Mouse (Mus musculus) limb, embryonic 11.5 days (tissue): ENCODE measurements at regions not wholly inside any gene's neighbourhood (a gene's known extent, or its start where the extent isn't known, plus 50 kb on each side); places are given as distances from the start of the nearest gene placed in this dataset.

Experiments used
- ATAC-seq: fragments of 200-750 bp; cut with Nextera tagmentation; 2 replicates; pipeline ENCODE4 v1.8.0; 2017; ENCODE audit warnings: low read depth; ENCODE audit not compliant: insufficient number of reproducible peaks, low FRiP score, low TSS enrichment
- DNase-seq: peaks from one replicate; pipeline ENCODE4 v3.0.0-alpha.2; 2015; ENCODE audit warnings: low spot score
- H3K27ac ChIP-seq: fragments of 300-500 bp; sonication (generic); replicated peaks from 2 replicates; pipeline ENCODE4 v1.5.1; 2014; ENCODE audit warnings: low read depth, mild to moderate bottlenecking, low read length
- H3K27me3 ChIP-seq: fragments of 300-500 bp; sonication (generic); 2 replicates; pipeline ENCODE4 v1.6.1; 2014; ENCODE audit warnings: mild to moderate bottlenecking, low read length, mixed read lengths; ENCODE audit not compliant: control insufficient read depth, insufficient read depth
- H3K36me3 ChIP-seq: fragments of 300-500 bp; sonication (generic); 2 replicates; pipeline ENCODE4 v1.6.1; 2014; ENCODE audit warnings: mild to moderate bottlenecking, low read length, moderate library complexity, mixed read lengths; ENCODE audit not compliant: control insufficient read depth, insufficient read depth
- H3K4me1 ChIP-seq: fragments of 300-500 bp; sonication (generic); 2 replicates; pipeline ENCODE4 v1.6.1; 2014; ENCODE audit warnings: low read length, mixed read lengths; ENCODE audit not compliant: control insufficient read depth, insufficient read depth
- H3K4me2 ChIP-seq: fragments of 300-500 bp; sonication (generic); 2 replicates; pipeline ENCODE4 v1.6.1; 2014; ENCODE audit warnings: low read depth, mild to moderate bottlenecking, moderate library complexity; ENCODE audit not compliant: severe bottlenecking
- H3K4me3 ChIP-seq: fragments of 300-500 bp; sonication (generic); 2 replicates; pipeline ENCODE4 v1.5.1; 2014; ENCODE audit warnings: low read depth, low read length
- H3K9ac ChIP-seq: fragments of 300-500 bp; sonication (generic); 2 replicates; pipeline ENCODE4 v1.6.1; 2014; ENCODE audit warnings: mild to moderate bottlenecking, low read length
- H3K9me3 ChIP-seq: fragments of 300-500 bp; sonication (generic); 2 replicates; pipeline ENCODE4 v1.6.1; 2016; ENCODE audit warnings: low read length; ENCODE audit not compliant: control insufficient read depth
- WGBS: fragments of 180-500 bp; shearing (Covaris S2); extraction: QIAGEN DNeasy Blood & Tissue Kit; methylation state at CpG from one replicate; pipeline ENCODE4 v1.1.7; 2014; 5-methylcytosine and 5-hydroxymethylcytosine counted together

DNA sequence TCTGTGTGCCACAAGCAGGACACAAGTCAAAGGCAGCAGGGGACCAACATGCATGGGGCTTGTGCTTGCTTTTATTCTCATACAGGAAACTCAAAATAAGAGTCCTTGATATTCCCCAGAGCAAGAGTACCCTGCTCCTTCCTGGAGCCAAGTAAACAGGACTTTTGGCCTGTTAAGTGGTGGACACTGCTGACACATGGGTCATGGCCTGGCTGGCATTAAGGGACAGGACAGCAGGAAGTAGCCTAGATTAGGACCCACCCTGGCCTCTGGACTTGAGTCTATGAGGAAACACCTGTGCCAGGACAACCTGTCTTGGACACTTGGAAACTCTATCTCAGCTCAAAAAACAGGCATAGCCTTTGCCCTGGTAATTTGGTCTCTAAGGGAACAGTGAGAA lies 181.0 kb upstream of the Jun start:
- Histone ChIP-seq H3K9ac (no peak overlapping the region), H3K4me2 (no peak overlapping the region), H3K4me3 (no peak overlapping the region), H3K27me3 (no peaks in the 10 kb centered on the region), H3K9me3 (no peaks in the 10 kb centered on the region), H3K27ac (no peak overlapping the region), H3K36me3 (no peaks in the 10 kb centered on the region), H3K4me1 (no peaks in the 10 kb centered on the region)
- DNase-seq (peak; percentile 17), ATAC-seq (no peak)

DNA sequence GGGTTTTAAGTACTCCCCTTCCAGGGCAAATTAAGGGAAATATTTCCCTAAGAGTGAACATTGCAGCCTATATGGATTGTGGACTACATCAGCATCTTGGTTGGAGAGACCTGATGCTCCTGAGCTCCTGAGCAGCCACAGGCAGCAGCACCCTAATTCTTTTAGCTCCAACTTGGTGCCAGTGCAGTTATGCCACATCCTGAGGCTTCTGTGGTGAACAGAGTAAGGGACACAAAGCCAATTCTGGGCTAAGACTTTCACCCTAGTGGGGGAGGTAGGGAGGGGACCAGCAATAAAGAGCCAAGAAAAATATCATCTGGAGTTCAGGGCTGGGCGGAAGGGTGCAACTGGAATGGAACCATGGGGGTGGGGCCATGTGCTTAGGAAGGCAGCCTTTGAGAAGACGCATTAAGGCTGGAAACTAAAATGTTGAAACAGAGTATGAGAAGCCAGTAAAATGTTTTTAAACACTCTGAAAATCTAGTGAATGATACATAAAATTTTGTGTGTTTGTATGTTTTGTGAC lies 182.1 kb upstream of the Jun start:
- no peak overlapping the region for H3K27ac ChIP-seq
- 90% methylated on average over 2 of the region's 2 CpGs for WGBS
- no peaks in the 10 kb centered on the region for H3K4me1 ChIP-seq
- H3K9ac ChIP-seq, result no peak overlapping the region
- ATAC-seq (no peak), DNase-seq (peak; percentile 12)
- H3K4me3 ChIP-seq, result no peak overlapping the region
- no peaks in the 10 kb centered on the region for H3K9me3 ChIP-seq
- no peaks in the 10 kb centered on the region for H3K27me3 ChIP-seq
- H3K4me2 ChIP-seq, result no peak overlapping the region
- H3K36me3 ChIP-seq, result no peaks in the 10 kb centered on the region

DNA sequence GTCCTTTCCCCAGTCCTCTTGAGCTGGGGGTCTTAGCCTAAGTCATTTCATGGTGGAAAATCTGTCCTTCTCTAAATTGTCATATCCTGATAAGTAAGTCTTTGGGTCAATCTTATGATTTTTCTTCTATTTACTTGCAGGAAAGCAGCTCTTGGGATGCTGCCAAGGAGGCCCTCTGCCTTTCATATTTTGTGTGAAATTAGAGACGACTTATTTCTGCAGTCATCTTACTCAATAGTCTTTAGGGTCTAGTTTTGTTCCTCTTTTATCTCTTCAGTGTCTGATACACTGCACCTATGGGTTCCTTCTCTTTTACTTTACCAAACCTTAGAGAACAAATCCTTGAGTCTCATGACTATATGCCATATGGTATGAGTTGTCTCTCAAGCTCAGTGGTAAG lies 196.0 kb upstream of the Jun start:
- 82% methylated on average over 1 of the region's 1 CpGs for WGBS
- no peak overlapping the region for H3K27ac ChIP-seq
- no peaks in the 10 kb centered on the region for H3K9me3 ChIP-seq
- no peaks in the 10 kb centered on the region for H3K36me3 ChIP-seq
- H3K4me3 ChIP-seq, result no peak overlapping the region
- no peak for DNase-seq
- H3K9ac ChIP-seq, result no peak overlapping the region
- no peak overlapping the region for H3K4me2 ChIP-seq
- H3K4me1 ChIP-seq, result no peaks in the 10 kb centered on the region
- H3K27me3 ChIP-seq, result no peaks in the 10 kb centered on the region
- no peak for ATAC-seq

DNA sequence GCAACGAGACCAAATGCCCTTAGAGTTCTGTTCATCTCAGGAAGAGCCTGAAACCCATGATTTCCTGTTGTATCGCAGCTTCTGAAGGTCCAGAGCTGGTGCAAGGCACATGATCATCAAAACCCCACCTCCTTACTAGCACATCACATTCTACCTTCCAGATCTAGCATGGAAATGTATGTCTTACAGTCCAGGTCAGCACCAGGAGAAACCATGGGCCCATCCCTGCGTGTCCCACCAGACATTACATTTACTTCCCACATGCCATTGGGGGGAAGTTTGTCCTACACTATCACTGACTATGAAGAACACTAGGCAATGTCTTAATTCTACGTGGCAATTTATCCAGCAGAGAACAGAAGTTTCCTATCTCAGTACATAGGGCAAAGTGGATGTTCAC lies 197.0 kb upstream of the Jun start:
- Histone ChIP-seq H3K9ac (no peak overlapping the region), H3K4me2 (no peak overlapping the region), H3K27me3 (no peaks in the 10 kb centered on the region), H3K27ac (no peak overlapping the region), H3K4me3 (no peak overlapping the region), H3K4me1 (no peaks in the 10 kb centered on the region), H3K9me3 (no peaks in the 10 kb centered on the region), H3K36me3 (no peaks in the 10 kb centered on the region)
- WGBS, result 85% methylated on average over 4 of the region's 4 CpGs
- DNase-seq (no peak), ATAC-seq (no peak)

DNA sequence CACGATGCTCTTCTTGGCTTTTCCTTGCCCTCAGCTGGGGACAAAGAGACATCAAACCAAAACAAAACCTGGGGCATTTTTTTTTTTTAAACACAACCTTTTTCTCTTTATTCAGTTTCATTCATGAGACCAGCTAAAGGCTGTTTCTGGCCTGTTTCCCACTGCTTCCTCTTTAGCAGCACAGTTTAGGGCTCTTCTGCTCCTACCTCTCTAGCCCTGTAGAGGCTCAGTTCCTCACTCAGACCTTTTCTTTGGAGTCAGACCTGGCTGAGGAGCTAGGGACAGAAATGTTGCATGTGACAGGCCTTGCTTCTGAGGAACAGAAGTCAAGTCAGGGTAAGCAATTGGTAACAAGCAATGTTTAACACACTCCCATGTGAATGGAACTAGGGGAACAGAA lies 198.1 kb upstream of the Jun start:
- DNase-seq (no peak), ATAC-seq (no peak)
- H3K27me3 ChIP-seq, result no peaks in the 10 kb centered on the region
- no peaks in the 10 kb centered on the region for H3K9me3 ChIP-seq
- no peak overlapping the region for H3K4me3 ChIP-seq
- WGBS, result 76% methylated on average over 1 of the region's 1 CpGs
- H3K4me2 ChIP-seq, result no peak overlapping the region
- no peaks in the 10 kb centered on the region for H3K4me1 ChIP-seq
- no peak overlapping the region for H3K27ac ChIP-seq
- no peaks in the 10 kb centered on the region for H3K36me3 ChIP-seq
- no peak overlapping the region for H3K9ac ChIP-seq

DNA sequence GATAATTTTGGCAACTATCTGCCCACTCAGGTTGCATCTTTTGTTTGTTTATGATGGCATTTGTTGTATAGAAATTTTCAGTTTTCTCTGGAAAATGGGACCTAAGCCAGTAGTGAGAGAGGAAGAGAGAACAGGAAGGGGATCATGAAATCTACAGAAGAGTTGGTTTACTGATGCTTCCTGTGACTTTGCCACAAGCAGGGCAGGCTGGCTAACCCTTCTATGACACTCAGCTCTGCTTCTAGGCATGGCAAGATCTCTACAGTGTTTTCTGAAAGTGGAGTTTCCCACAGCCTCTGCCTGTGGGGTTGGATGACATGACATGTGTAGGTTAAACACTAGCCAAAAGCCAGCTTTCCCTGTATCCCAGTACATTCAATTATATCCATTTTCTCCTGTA lies 217.7 kb upstream of the Jun start:
- Histone ChIP-seq H3K9me3 (no peaks in the 10 kb centered on the region), H3K4me2 (no peak overlapping the region), H3K9ac (no peak overlapping the region), H3K4me1 (no peaks in the 10 kb centered on the region), H3K4me3 (no peak overlapping the region), H3K36me3 (no peaks in the 10 kb centered on the region), H3K27me3 (no peaks in the 10 kb centered on the region), H3K27ac (no peak overlapping the region)
- no peak for ATAC-seq
- DNase-seq, result no peak

DNA sequence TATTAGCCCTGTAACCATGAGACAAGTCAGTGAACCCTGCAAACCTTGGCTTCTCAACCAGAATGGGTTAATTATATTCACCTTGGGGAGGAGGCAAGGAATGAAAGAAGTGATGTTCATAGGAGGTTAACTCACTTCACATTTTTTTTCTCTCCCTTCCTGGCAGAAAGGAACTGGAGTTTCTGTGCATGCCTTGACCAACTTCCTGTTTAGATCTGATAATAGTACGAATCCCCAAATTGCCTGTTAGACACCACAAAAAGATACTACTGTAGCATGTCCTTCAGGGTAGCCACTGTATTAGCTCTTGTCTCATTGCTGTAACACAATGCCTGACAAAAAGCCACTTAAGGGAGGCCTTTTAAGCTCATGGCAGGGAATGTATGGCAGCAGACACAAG lies 218.4 kb upstream of the Jun start:
- WGBS, result 86% methylated on average over 1 of the region's 1 CpGs
- no peaks in the 10 kb centered on the region for H3K27me3 ChIP-seq
- H3K4me1 ChIP-seq, result no peaks in the 10 kb centered on the region
- no peaks in the 10 kb centered on the region for H3K9me3 ChIP-seq
- no peaks in the 10 kb centered on the region for H3K36me3 ChIP-seq
- no peak for ATAC-seq
- H3K27ac ChIP-seq, result no peak overlapping the region
- H3K4me2 ChIP-seq, result no peak overlapping the region
- DNase-seq, result no peak
- no peak overlapping the region for H3K9ac ChIP-seq
- H3K4me3 ChIP-seq, result no peak overlapping the region

DNA sequence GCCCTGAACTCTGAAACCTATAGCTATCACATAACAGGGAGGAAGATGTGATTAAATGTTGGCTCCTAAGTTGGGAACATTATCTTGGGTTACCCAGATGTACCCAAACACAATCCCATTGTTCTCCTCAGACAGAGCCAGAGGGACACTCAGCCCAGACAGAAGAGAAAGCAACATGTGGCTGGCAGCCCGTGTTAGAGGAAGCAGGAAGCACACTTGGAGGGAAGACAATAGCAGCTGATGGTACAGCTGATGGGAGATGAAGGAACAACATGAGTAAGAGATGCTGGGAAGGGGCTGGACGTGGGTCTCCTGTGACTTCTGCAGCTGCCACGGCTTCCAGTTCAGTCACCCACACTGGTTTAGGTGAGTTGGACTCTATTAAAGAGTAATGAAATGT lies 224.2 kb upstream of the Jun start:
- ATAC-seq, result no peak
- peaks cover 20% of the 10 kb centered on the region for H3K4me1 ChIP-seq
- H3K9me3 ChIP-seq, result no peaks in the 10 kb centered on the region
- no peak for DNase-seq
- H3K27ac ChIP-seq, result no peak overlapping the region
- no peak overlapping the region for H3K9ac ChIP-seq
- H3K27me3 ChIP-seq, result no peaks in the 10 kb centered on the region
- no peak overlapping the region for H3K4me3 ChIP-seq
- H3K36me3 ChIP-seq, result no peaks in the 10 kb centered on the region
- 80% methylated on average over 3 of the region's 3 CpGs for WGBS
- no peak overlapping the region for H3K4me2 ChIP-seq

DNA sequence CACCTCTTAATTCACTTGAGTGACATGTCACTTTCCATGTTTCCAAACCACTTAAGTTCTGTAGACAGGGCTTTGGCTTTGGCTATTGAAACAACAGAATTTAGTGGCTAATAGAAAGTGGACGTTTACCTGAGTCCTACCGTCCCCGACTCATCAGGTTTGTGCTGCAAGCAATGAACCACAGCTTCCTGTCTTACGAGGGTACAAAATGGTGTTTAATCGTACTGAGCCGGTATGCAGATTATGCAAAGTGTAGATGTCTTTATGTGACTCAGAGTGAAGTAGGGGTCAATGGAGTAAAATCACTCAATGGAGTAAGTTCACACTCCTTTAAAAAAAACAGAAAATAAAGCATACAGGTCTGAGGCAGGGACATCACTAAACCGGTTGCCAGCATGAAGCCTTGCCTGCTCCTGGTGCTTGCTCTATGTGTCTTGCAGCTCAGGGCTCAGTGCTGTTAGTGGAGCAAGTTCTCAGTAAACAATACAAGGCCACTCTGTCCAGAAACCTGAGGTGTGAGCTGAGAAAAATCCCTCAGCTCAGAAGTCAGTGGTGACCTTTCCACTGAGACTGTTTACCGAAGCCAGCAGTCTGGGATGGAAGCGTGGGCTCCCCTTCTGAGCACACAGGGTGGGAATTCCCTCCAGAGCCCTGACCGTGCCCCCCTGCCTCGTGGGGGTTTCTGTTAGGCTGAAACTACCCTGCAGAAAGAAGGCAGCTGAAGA lies 226.1 kb upstream of the Jun start:
- Histone ChIP-seq H3K27ac (peak overlapping the region; percentile 91), H3K4me1 (peaks cover 29% of the 10 kb centered on the region), H3K9me3 (no peaks in the 10 kb centered on the region), H3K9ac (peak overlapping the region; percentile 49), H3K36me3 (no peaks in the 10 kb centered on the region), H3K4me3 (no peak overlapping the region; the same call in 1 of the 2 replicates), H3K4me2 (peak overlapping the region; percentile 22), H3K27me3 (no peaks in the 10 kb centered on the region)
- 39% methylated on average over 11 of the region's 11 CpGs for whole genome bisulfite sequencing
- no peak for DNase-seq
- peak; percentile 70 for ATAC-seq
